Mouse (Mus musculus) stomach, embryonic 16.5 days (tissue): ENCODE measurements at regions not wholly inside any gene's neighbourhood (a gene's known extent, or its start where the extent isn't known, plus 50 kb on each side); places are given as distances from the start of the nearest gene placed in this dataset.
A peak's percentile ranks its signal among the peaks of the same experiment; 100 is the strongest.

ENCODE experiments used
- ATAC-seq: fragments of 200-750 bp; cut with Nextera tagmentation; 2 replicates; pipeline ENCODE4 v1.8.0; 2017; ENCODE audit warnings: moderate number of reproducible peaks, moderate TSS enrichment; ENCODE audit not compliant: insufficient read depth, low FRiP score
- H3K27ac ChIP-seq: fragments of 300-500 bp; sonication (generic); 2 replicates; pipeline ENCODE4 v1.5.1; 2014; ENCODE audit warnings: low read length
- H3K27me3 ChIP-seq: fragments of 300-500 bp; sonication (generic); 2 replicates; pipeline ENCODE4 v1.6.1; 2014; ENCODE audit warnings: low read length, control low read depth, mixed read lengths; ENCODE audit not compliant: control insufficient read depth, insufficient read depth
- H3K36me3 ChIP-seq: fragments of 300-500 bp; sonication (generic); 2 replicates; pipeline ENCODE4 v1.6.1; 2014; ENCODE audit warnings: low read length; ENCODE audit not compliant: control insufficient read depth, insufficient read depth
- H3K4me1 ChIP-seq: fragments of 300-500 bp; sonication (generic); 2 replicates; pipeline ENCODE4 v1.6.1; 2014; ENCODE audit warnings: low read length, control low read depth, mixed read lengths; ENCODE audit not compliant: control insufficient read depth, insufficient read depth
- H3K4me2 ChIP-seq: fragments of 300-500 bp; sonication (generic); 2 replicates; pipeline ENCODE4 v1.6.1; 2014; ENCODE audit warnings: low read depth, low read length, mixed read lengths
- H3K4me3 ChIP-seq: fragments of 300-500 bp; sonication (generic); replicated peaks from 2 replicates; pipeline ENCODE4 v1.5.1; 2014; ENCODE audit warnings: mild to moderate bottlenecking, low read length
- H3K9ac ChIP-seq: fragments of 300-500 bp; sonication (generic); 2 replicates; pipeline ENCODE4 v1.6.1; 2014; ENCODE audit warnings: low read length
- H3K9me3 ChIP-seq: fragments of 300-500 bp; sonication (generic); replicated peaks from 2 replicates; pipeline ENCODE4 v1.6.1; 2016; ENCODE audit warnings: low read length, control low read depth; ENCODE audit not compliant: control insufficient read depth
- WGBS: fragments of 180-500 bp; shearing (Covaris S2); extraction: QIAGEN DNeasy Blood & Tissue Kit; methylation state at CpG from one replicate; pipeline ENCODE4 v1.1.7; 2014; 5-methylcytosine and 5-hydroxymethylcytosine counted together

GRCm38 (mm10) chr1:90424066-90424821 lies 178.5 kb upstream of the Cops8 start:
- Histone ChIP-seq H3K4me1 (no peaks in the 10 kb centered on the region), H3K36me3 (no peaks in the 10 kb centered on the region), H3K27ac (no peak overlapping the region), H3K27me3 (no peaks in the 10 kb centered on the region), H3K4me2 (no peak overlapping the region), H3K9me3 (no peaks in the 10 kb centered on the region), H3K9ac (no peak overlapping the region), H3K4me3 (no peak overlapping the region)
- ATAC-seq = no peak
- 40% methylated on average over 13 of the region's 13 CpGs for WGBS

- 90% methylated on average over 6 of the region's 6 CpGs for WGBS
- Histone ChIP-seq H3K9ac (no peak overlapping the region), H3K36me3 (no peaks in the 10 kb centered on the region), H3K4me1 (no peaks in the 10 kb centered on the region), H3K27me3 (no peaks in the 10 kb centered on the region), H3K4me3 (no peak overlapping the region), H3K27ac (no peak overlapping the region), H3K9me3 (no peaks in the 10 kb centered on the region), H3K4me2 (no peak overlapping the region)
- ATAC-seq = no peak
Measured at GRCm38 (mm10) chr1:90428334-90428733, 174.4 kb upstream of the Cops8 start.

GRCm38 (mm10) chr1:90428774-90429173 lies 174.0 kb upstream of the Cops8 start:
- 80% methylated on average over 7 of the region's 7 CpGs for WGBS
- ATAC-seq = no peak
- Histone ChIP-seq H3K36me3 (no peaks in the 10 kb centered on the region), H3K9me3 (no peaks in the 10 kb centered on the region), H3K27me3 (no peaks in the 10 kb centered on the region), H3K4me2 (no peak overlapping the region), H3K4me3 (no peak overlapping the region), H3K9ac (no peak overlapping the region), H3K27ac (no peak overlapping the region), H3K4me1 (no peaks in the 10 kb centered on the region)

GRCm38 (mm10) chr1:90430480-90430879 lies 172.3 kb upstream of the Cops8 start:
- no peak overlapping the region for H3K4me3 ChIP-seq
- 78% methylated on average over 9 of the region's 9 CpGs for WGBS
- no peak for ATAC-seq
- H3K9ac ChIP-seq = no peak overlapping the region
- no peaks in the 10 kb centered on the region for H3K9me3 ChIP-seq
- H3K27me3 ChIP-seq = no peaks in the 10 kb centered on the region
- H3K4me1 ChIP-seq = no peaks in the 10 kb centered on the region
- no peak overlapping the region for H3K4me2 ChIP-seq
- no peak overlapping the region for H3K27ac ChIP-seq
- H3K36me3 ChIP-seq = no peaks in the 10 kb centered on the region

- Histone ChIP-seq H3K36me3 (no peaks in the 10 kb centered on the region), H3K4me2 (no peak overlapping the region), H3K9me3 (no peaks in the 10 kb centered on the region), H3K27me3 (no peaks in the 10 kb centered on the region), H3K27ac (no peak overlapping the region), H3K9ac (no peak overlapping the region), H3K4me3 (no peak overlapping the region), H3K4me1 (no peaks in the 10 kb centered on the region)
- no peak for ATAC-seq
- WGBS = 59% methylated on average over 6 of the region's 6 CpGs
Measured at GRCm38 (mm10) chr1:90431783-90432182, 171.0 kb upstream of the Cops8 start.

- Histone ChIP-seq H3K9ac (no peak overlapping the region), H3K4me1 (no peaks in the 10 kb centered on the region), H3K27ac (no peak overlapping the region), H3K27me3 (no peaks in the 10 kb centered on the region), H3K9me3 (no peaks in the 10 kb centered on the region), H3K4me3 (no peak overlapping the region), H3K36me3 (no peaks in the 10 kb centered on the region), H3K4me2 (no peak overlapping the region)
- WGBS = 69% methylated on average over 5 of the region's 5 CpGs
- ATAC-seq = no peak
Measured at GRCm38 (mm10) chr1:90433911-90434310, 168.9 kb upstream of the Cops8 start.

- H3K4me3 ChIP-seq = no peak overlapping the region
- no peaks in the 10 kb centered on the region for H3K9me3 ChIP-seq
- 35% methylated on average over 1 of the region's 1 CpGs for WGBS
- ATAC-seq = no peak
- H3K4me2 ChIP-seq = no peak overlapping the region
- no peaks in the 10 kb centered on the region for H3K4me1 ChIP-seq
- no peak overlapping the region for H3K27ac ChIP-seq
- no peak overlapping the region for H3K9ac ChIP-seq
- H3K36me3 ChIP-seq = no peaks in the 10 kb centered on the region
- H3K27me3 ChIP-seq = no peaks in the 10 kb centered on the region
Measured at GRCm38 (mm10) chr1:90440638-90441037, 162.1 kb upstream of the Cops8 start.

- 69% methylated on average over 10 of the region's 10 CpGs for WGBS
- Histone ChIP-seq H3K9me3 (no peaks in the 10 kb centered on the region), H3K27ac (peak overlapping the region; percentile 49), H3K27me3 (no peaks in the 10 kb centered on the region), H3K36me3 (no peaks in the 10 kb centered on the region), H3K4me1 (no peaks in the 10 kb centered on the region), H3K4me3 (no peak overlapping the region), H3K9ac (no peak overlapping the region), H3K4me2 (no peak overlapping the region)
- ATAC-seq = no peak
Measured at GRCm38 (mm10) chr1:90441134-90441868, 161.5 kb upstream of the Cops8 start.
